ENCODE assay signal across 8 mouse cellular contexts in genomic region chr11:37236601-37237083, GRCm38 (mm10). TPM values are rescaled to one million over a fixed set of nuclear protein-coding genes. Genes with fewer than 3 reads are reported as not detected.
DNase-seq lines count a peak whose midpoint lies in the region; ATAC-seq and TF ChIP-seq lines count a peak whose summit lies in the region.

No protein-coding gene starts in this region.

- H3K4me3 ChIP-seq in heart, postnatal 0 days (ENCODE audit: low read depth, low read length), result peak overlapping the region; percentile 59
- peak overlapping the region; percentile 58 for H3K4me3 ChIP-seq in midbrain, embryonic 15.5 days

- H3K27ac ChIP-seq in heart, postnatal 0 days (ENCODE audit: low read depth), result no peak overlapping the region
- peak overlapping the region; percentile 99 for H3K27ac ChIP-seq in midbrain, embryonic 15.5 days

- H3K27me3 ChIP-seq in heart, postnatal 0 days (ENCODE audit: control insufficient read depth, insufficient read depth, low read length), result peaks cover 35% of the 10 kb centered on the region
- no peaks in the 10 kb centered on the region for H3K27me3 ChIP-seq in midbrain, embryonic 15.5 days (replicated peaks)

- H3K9me3 ChIP-seq in heart, postnatal 0 days (replicated peaks; ENCODE audit: control insufficient read depth, low read length), result no peaks in the 10 kb centered on the region
- H3K9me3 ChIP-seq in midbrain, embryonic 15.5 days, result no peaks in the 10 kb centered on the region

- no peak for TF ChIP-seq CTCF in heart, postnatal 0 days (IDR thresholded peaks at IDR 0.05; ENCODE audit: low read depth)

- H3K4me1 ChIP-seq in heart, postnatal 0 days (ENCODE audit: control insufficient read depth, insufficient read depth), result no peaks in the 10 kb centered on the region
- H3K4me1 ChIP-seq in midbrain, embryonic 15.5 days, result peaks cover 26% of the 10 kb centered on the region

- under 1% methylated on average over 29 of the region's 31 CpGs for WGBS in heart, postnatal 0 days
- WGBS in midbrain, embryonic 15.5 days, result under 1% methylated on average over 29 of the region's 31 CpGs

- peak; percentile 21 to 61 for DNase-seq in urinary bladder, postnatal 4 days (ENCODE audit: low spot score in 2 of 2)
- no peak for DNase-seq in urinary bladder, postnatal 10 days (ENCODE audit: low spot score)
- peak; percentile 37 for DNase-seq in embryo, embryonic 11.5 days (ENCODE audit: low read depth, low spot score)
- DNase-seq in heart, postnatal 0 days (ENCODE audit: low spot score), result no peak
- peak; percentile 53 to 61 for DNase-seq in left cerebral cortex, adult 8-10 months (ENCODE audit: low spot score in 2 of 2)
- DNase-seq in testis, postnatal 14 days (ENCODE audit: low spot score), result peak; percentile 24
- DNase-seq in thymus, postnatal 10 days (ENCODE audit: low spot score in 2 of 2), result no peak

- peak; percentile 51 for ATAC-seq in heart, postnatal 0 days (ENCODE audit: insufficient read depth, low read depth)
- ATAC-seq in midbrain, embryonic 15.5 days (replicated peaks), result peak; percentile 88

- TF ChIP-seq EP300 in heart, postnatal 0 days (IDR thresholded peaks at IDR 0.05; ENCODE audit: low read depth), result no peak

- peak overlapping the region; percentile 48 for H3K9ac ChIP-seq in heart, postnatal 0 days (replicated peaks; ENCODE audit: low read depth, low read length)
- peak overlapping the region; percentile 81 for H3K9ac ChIP-seq in midbrain, embryonic 15.5 days

- no peaks in the 10 kb centered on the region for H3K36me3 ChIP-seq in heart, postnatal 0 days (replicated peaks; ENCODE audit: control insufficient read depth, insufficient read depth, low read length)
- no peaks in the 10 kb centered on the region for H3K36me3 ChIP-seq in midbrain, embryonic 15.5 days (replicated peaks)

- peak overlapping the region; percentile 89 for H3K4me2 ChIP-seq in heart, postnatal 0 days (ENCODE audit: low read depth, low read length)
- H3K4me2 ChIP-seq in midbrain, embryonic 15.5 days, result peak overlapping the region; percentile 63

RNA-seq across cellular contexts. Expression of gene Tenm2, which starts 0.9 kb away (rescaled TPM):
- 0.70 and 0.95 TPM in 2 replicates for total RNA-seq in heart, postnatal 0 days (2014; rRNA removed; ENCODE audit: low replicate concordance)
- polyA plus RNA-seq in heart, postnatal 0 days (2015; fragmentation: Nextera tagmentation; extraction: Ambion mirVana), result 0.10 and 0.14 TPM in 2 replicates
- 10 to 100 TPM; 89.1 to 98.1 (median 90.5) TPM for total RNA-seq in left cerebral cortex, adult 8-10 months (2022)
- 67.7 and 92.1 TPM in 2 replicates for polyA plus RNA-seq in midbrain, embryonic 15.5 days (2015; fragmentation: Nextera tagmentation; extraction: Ambion mirVana)

Comparison
In these comparisons a context has a peak if more than half of its experiments do, and no peak if none do; other contexts are left out.
1. DNase-seq: peak in urinary bladder, postnatal 4 days (2 of 2), embryo, embryonic 11.5 days (single experiment), left cerebral cortex, adult 8-10 months (2 of 2) and testis, postnatal 14 days (single experiment); none in urinary bladder, postnatal 10 days (single experiment), heart, postnatal 0 days (single experiment) and thymus, postnatal 10 days (0 of 2).
2. RNA of gene Tenm2, which starts 0.9 kb away (total RNA-seq): 89.1 to 98.1 TPM in left cerebral cortex, adult 8-10 months; 0.70 to 0.95 TPM in heart, postnatal 0 days; every median in the first group is over 10 times any median in the second.